Mouse (Mus musculus): ENCODE measurements around the gene Lrig1. TPM values are rescaled to one million over a fixed set of nuclear protein-coding genes. Genes with fewer than 3 reads are reported as not detected.

The Lrig1 gene
- total and polyA plus RNA-seq, 3 experiments = 0.58 to 0.75 TPM; not detected in 1

DNA sequence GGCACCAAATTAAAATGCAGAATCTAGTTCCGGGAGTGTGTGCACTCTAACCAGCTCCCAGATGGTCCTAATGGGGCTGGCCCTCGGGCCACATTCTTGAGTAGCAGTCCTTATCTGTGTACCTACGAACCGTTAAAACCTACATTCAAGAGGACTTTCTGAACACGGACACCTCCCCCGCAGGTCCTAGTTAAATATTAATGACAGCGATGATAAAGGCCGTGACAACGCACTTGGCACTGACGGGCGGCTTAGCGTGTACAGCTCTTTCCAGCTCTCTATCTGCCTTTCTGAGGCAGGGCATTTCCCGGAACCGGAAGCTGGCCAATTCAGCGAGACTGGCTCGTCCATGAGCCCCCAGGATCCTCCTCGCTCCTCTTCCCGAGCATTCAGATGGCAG lies 29.9 kb upstream of the Lrig1 start:
- H3K36me3 ChIP-seq (ENCODE audit: control insufficient read depth in 1 of 2, insufficient read depth in 2 of 2, low read length in 2 of 2) = no peaks in the 10 kb centered on the region
- H3K4me3 ChIP-seq (ENCODE audit: control insufficient read depth in 1 of 2, insufficient read depth in 1 of 2, low read depth in 2 of 2, low read length in 2 of 2) = peak overlapping the region; percentile 27 to 43
- no peaks in the 10 kb centered on the region for H3K4me1 ChIP-seq (ENCODE audit: control insufficient read depth in 1 of 2, insufficient read depth in 2 of 2, low read length in 2 of 2)
- peak; percentile 64 for DNase-seq (ENCODE audit: low read depth, low spot score)
- no peak overlapping the region for H3K27ac ChIP-seq (ENCODE audit: control insufficient read depth, low read depth, low read length)
- H3K9me3 ChIP-seq (replicated peaks; ENCODE audit: insufficient read depth, low read length) = no peaks in the 10 kb centered on the region
- no peaks in the 10 kb centered on the region; a peak in 1 of 4 replicates for H3K27me3 ChIP-seq (ENCODE audit: control insufficient read depth in 1 of 2, insufficient read depth in 2 of 2, low read length in 2 of 2)
- H3K79me2 ChIP-seq (ENCODE audit: control insufficient read depth, insufficient read depth, low read length, poor library complexity) = no peaks in the 10 kb centered on the region
- TF ChIP-seq GATA1 (IDR thresholded peaks at IDR 0.05; ENCODE audit: low read depth, low read length) (no peak), KAT2A (conservative IDR thresholded peaks at IDR 0.05; ENCODE audit: low read depth, low read length) (no peak), GABPA (IDR thresholded peaks at IDR 0.05; ENCODE audit: low read depth, low read length) (no peak), POLR2A (IDR thresholded peaks at IDR 0.05; ENCODE audit: control insufficient read depth in 1 of 2, insufficient read depth in 1 of 2, low read depth in 1 of 2, low read length in 2 of 2, poor library complexity in 1 of 2) (peak in 1 of 2 experiments; percentile 27; a peak in 1 of 4 replicates), EP300 (IDR thresholded peaks at IDR 0.05; ENCODE audit: low read depth in 1 of 2, low read length in 2 of 2) (peak in 1 of 2 experiments; percentile 42; a peak in 1 of 4 replicates), ELF1 (IDR thresholded peaks at IDR 0.05; ENCODE audit: low read depth, low read length) (0 out of 2 replicates have a peak, but pooled peaks have one; percentile 35), SIN3A (IDR thresholded peaks at IDR 0.05; ENCODE audit: low read length) (no peak), BHLHE40 (IDR thresholded peaks at IDR 0.05; ENCODE audit: borderline replicate concordance, low read depth, low read length) (no peak)
- H3K9ac ChIP-seq (ENCODE audit: control insufficient read depth, low read depth, low read length, poor library complexity, severe bottlenecking) = no peak overlapping the region; the same call in 1 of the 2 replicates

DNA sequence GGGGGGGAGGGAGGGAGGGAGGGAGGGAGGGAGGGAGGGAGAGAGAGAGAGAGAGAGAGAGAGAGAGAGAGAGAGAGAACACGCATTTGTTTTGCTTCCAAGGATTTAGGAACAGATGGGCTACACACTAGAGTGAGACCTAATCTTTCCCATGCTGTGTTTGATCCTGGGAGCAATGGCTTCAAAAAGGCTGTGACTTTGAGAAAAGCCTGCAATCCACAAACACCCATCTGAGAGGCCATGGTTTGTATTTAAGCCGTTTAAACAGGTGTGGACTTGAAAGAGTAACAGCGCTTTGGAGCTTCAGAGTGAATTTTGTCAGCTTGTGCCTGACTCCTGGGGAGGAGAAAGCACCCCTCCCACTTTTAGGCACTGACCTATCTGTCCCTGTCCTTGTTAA lies 29.2 kb upstream of the Lrig1 start:
- Histone ChIP-seq H3K79me2 (ENCODE audit: control insufficient read depth, insufficient read depth, low read length, poor library complexity) (no peaks in the 10 kb centered on the region), H3K36me3 (ENCODE audit: control insufficient read depth in 1 of 2, insufficient read depth in 2 of 2, low read length in 2 of 2) (no peaks in the 10 kb centered on the region), H3K4me1 (ENCODE audit: control insufficient read depth in 1 of 2, insufficient read depth in 2 of 2, low read length in 2 of 2) (no peaks in the 10 kb centered on the region), H3K9ac (ENCODE audit: control insufficient read depth, low read depth, low read length, poor library complexity, severe bottlenecking) (no peak overlapping the region), H3K27me3 (ENCODE audit: control insufficient read depth in 1 of 2, insufficient read depth in 2 of 2, low read length in 2 of 2) (no peaks in the 10 kb centered on the region; a peak in 1 of 4 replicates), H3K9me3 (replicated peaks; ENCODE audit: insufficient read depth, low read length) (no peaks in the 10 kb centered on the region), H3K27ac (ENCODE audit: control insufficient read depth, low read depth, low read length) (no peak overlapping the region), H3K4me3 (ENCODE audit: control insufficient read depth in 1 of 2, insufficient read depth in 1 of 2, low read depth in 2 of 2, low read length in 2 of 2) (no peak overlapping the region)
- no peak for DNase-seq (ENCODE audit: low read depth, low spot score)
- TF ChIP-seq GABPA (IDR thresholded peaks at IDR 0.05; ENCODE audit: low read depth, low read length) = no peak
- no peak for TF ChIP-seq ETS1 (IDR thresholded peaks at IDR 0.05; ENCODE audit: low read depth, low read length)
- no peak for TF ChIP-seq SMC3 (IDR thresholded peaks at IDR 0.05; ENCODE audit: low read depth, low read length)
- no peak for TF ChIP-seq TBP (IDR thresholded peaks at IDR 0.05; ENCODE audit: low read depth, low read length)
- TF ChIP-seq GATA1 (IDR thresholded peaks at IDR 0.05; ENCODE audit: low read depth, low read length) = no peak
- TF ChIP-seq MYC (IDR thresholded peaks at IDR 0.05; ENCODE audit: low read depth, low read length) = no peak
- TF ChIP-seq MAX (IDR thresholded peaks at IDR 0.05; ENCODE audit: low read length) = no peak
- TF ChIP-seq MAZ (IDR thresholded peaks at IDR 0.05; ENCODE audit: low read depth, low read length) = no peak
- TF ChIP-seq ZMIZ1 (IDR thresholded peaks at IDR 0.05; ENCODE audit: low read depth, low read length) = no peak
- no peak for TF ChIP-seq MAFK (IDR thresholded peaks at IDR 0.05; ENCODE audit: borderline replicate concordance, low read depth, low read length)
- TF ChIP-seq USF2 (IDR thresholded peaks at IDR 0.05; ENCODE audit: borderline replicate concordance in 1 of 2, insufficient read depth in 1 of 2, low read depth in 1 of 2, low read length in 2 of 2) = no peak
- no peak for TF ChIP-seq POLR2AphosphoS2 (IDR thresholded peaks at IDR 0.05; ENCODE audit: low read length)
- no peak for TF ChIP-seq E2F4 (IDR thresholded peaks at IDR 0.05; ENCODE audit: borderline replicate concordance, low read depth, low read length)
